21 mouse cellular contexts compared by ENCODE assay signal in the genomic region with DNA sequence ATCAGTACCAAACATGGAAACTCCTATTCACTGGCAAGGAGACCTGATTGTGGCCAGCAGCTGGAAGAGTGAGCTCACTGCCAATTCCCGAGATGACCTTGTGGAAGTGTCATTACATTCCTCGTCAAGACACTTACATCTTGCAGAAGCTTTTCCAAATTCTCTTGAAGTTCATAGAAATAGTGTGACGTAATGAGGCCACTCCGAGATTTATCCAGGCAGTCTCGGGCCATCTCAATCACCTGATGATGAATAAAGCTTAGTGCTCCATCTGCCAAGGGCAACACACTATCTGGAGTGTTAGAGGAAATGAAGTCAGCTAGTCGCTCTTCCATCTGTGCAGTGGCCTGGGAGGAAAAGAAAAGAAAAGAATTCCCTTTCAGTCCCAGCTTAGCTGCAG.
DNase-seq lines count a peak whose midpoint lies in the region; ATAC-seq and TF ChIP-seq lines count a peak whose summit lies in the region.
"Had no signal": no experiment of that assay in that cellular context is flagged by ENCODE, and none has a peak within 500 bp of the region (broad histone marks: within the 10 kb centered on the region; RNA-seq: fewer than 3 reads in every experiment).

No protein-coding gene starts in this region.

- TF ChIP-seq POLR2A in cerebellum, adult 2 months (IDR thresholded peaks at IDR 0.05; ENCODE audit: borderline replicate concordance, insufficient read depth, low read length): no peak

- H3K4me1 ChIP-seq in heart, embryonic 16.5 days (ENCODE audit: control insufficient read depth, insufficient read depth, low read length): peaks cover 8% of the 10 kb centered on the region
- H3K4me1 ChIP-seq in cerebellum, adult 2 months (ENCODE audit: control insufficient read depth, insufficient read depth, low read length): no peaks in the 10 kb centered on the region
- H3K4me1 ChIP-seq: embryonic facial prominence, embryonic 15.5 days; hindbrain, embryonic 13.5 days; limb, embryonic 13.5 days; liver, embryonic 12.5 days had no signal

- no peak for TF ChIP-seq CTCF in cerebellum, adult 2 months (IDR thresholded peaks at IDR 0.05; ENCODE audit: borderline replicate concordance, insufficient read depth, low read depth, low read length)

- no peak overlapping the region for H3K9ac ChIP-seq in heart, embryonic 16.5 days (ENCODE audit: low read length)
- H3K9ac ChIP-seq: embryonic facial prominence, embryonic 15.5 days; hindbrain, embryonic 13.5 days; limb, embryonic 13.5 days; liver, embryonic 12.5 days had no signal

- no peak overlapping the region for H3K4me3 ChIP-seq in heart, embryonic 16.5 days (ENCODE audit: low read length)
- no peak overlapping the region for H3K4me3 ChIP-seq in cerebellum, adult 2 months (replicated peaks; ENCODE audit: insufficient read depth, low read depth, low read length)
- H3K4me3 ChIP-seq: embryonic facial prominence, embryonic 15.5 days; gastrocnemius, adult 2 months; hindbrain, embryonic 13.5 days; limb, embryonic 13.5 days; liver, embryonic 12.5 days had no signal

- peaks cover 37% of the 10 kb centered on the region for H3K36me3 ChIP-seq in heart, embryonic 16.5 days (ENCODE audit: control insufficient read depth, insufficient read depth)

- no peaks in the 10 kb centered on the region for H3K9me3 ChIP-seq in heart, embryonic 16.5 days (replicated peaks; ENCODE audit: control insufficient read depth, low read length)
- H3K9me3 ChIP-seq: embryonic facial prominence, embryonic 15.5 days; hindbrain, embryonic 13.5 days; limb, embryonic 13.5 days; liver, embryonic 12.5 days had no signal

- peak; percentile 27 for DNase-seq in brain, adult 2 months (ENCODE audit: low read depth, low spot score)
- DNase-seq in heart, adult 8-10 months (ENCODE audit: low spot score): peak; percentile 59
- DNase-seq in lung, postnatal 10 days: peak; percentile 68
- DNase-seq in cerebellum, postnatal 14 days: no peak
- DNase-seq in right cerebral cortex, postnatal 25 days: no peak
- no peak for DNase-seq in cerebellum, adult 2 months
- no peak for DNase-seq in adrenal gland, adult 18-20 months (ENCODE audit: low spot score in 2 of 2)
- DNase-seq: adrenal gland, postnatal 10 days; cerebellum, adult 9-10 months; gastrocnemius, adult 2 months; kidney, adult 18-20 months; layer of hippocampus, adult 9-11 months; right cerebral cortex, adult 18-20 months had no signal

- ATAC-seq in heart, embryonic 16.5 days (replicated peaks; ENCODE audit: extremely low read depth, insufficient read depth, low FRiP score): peak; percentile 63
- ATAC-seq: activated CD4-positive, CD25-positive, alpha-beta regulatory T cell, adult 4 months; liver, embryonic 12.5 days had no signal

- no peaks in the 10 kb centered on the region for H3K27me3 ChIP-seq in heart, embryonic 16.5 days (ENCODE audit: control insufficient read depth, insufficient read depth, low read length)
- H3K27me3 ChIP-seq in cerebellum, adult 2 months (ENCODE audit: control insufficient read depth, insufficient read depth, low read length): no peaks in the 10 kb centered on the region
- H3K27me3 ChIP-seq: embryonic facial prominence, embryonic 15.5 days; hindbrain, embryonic 13.5 days; limb, embryonic 13.5 days; liver, embryonic 12.5 days had no signal

- no peak overlapping the region for H3K4me2 ChIP-seq in heart, embryonic 16.5 days (ENCODE audit: low read depth, low read length)
- H3K4me2 ChIP-seq: embryonic facial prominence, embryonic 15.5 days; hindbrain, embryonic 13.5 days; limb, embryonic 13.5 days; liver, embryonic 12.5 days; midbrain, embryonic 11.5 days had no signal

- H3K27ac ChIP-seq in heart, embryonic 16.5 days (ENCODE audit: low read length): peak overlapping the region; percentile 4
- no peak overlapping the region for H3K27ac ChIP-seq in cerebellum, adult 2 months (ENCODE audit: insufficient read depth, low read length)
- H3K27ac ChIP-seq: embryonic facial prominence, embryonic 15.5 days; gastrocnemius, adult 2 months; hindbrain, embryonic 13.5 days; kidney, postnatal 0 days; limb, embryonic 13.5 days; liver, embryonic 12.5 days had no signal

- WGBS in heart, embryonic 16.5 days: 53% methylated on average over 6 of the region's 6 CpGs
- 81% methylated on average over 6 of the region's 6 CpGs for WGBS in cerebellum, adult 2 months

Comparison
In these comparisons a context has a peak if more than half of its experiments do, and no peak if none do; other contexts are left out.
1. DNase-seq: peak in brain, adult 2 months (single experiment), heart, adult 8-10 months (single experiment) and lung, postnatal 10 days (single experiment); none in cerebellum, postnatal 14 days (0 of 2), right cerebral cortex, postnatal 25 days (single experiment), cerebellum, adult 2 months (0 of 2) and adrenal gland, adult 18-20 months (0 of 2).